Mouse (Mus musculus) neutrophil, adult 5-6 weeks (primary cell): Measurements from ENCODE around the gene Pcnp. TPM values are rescaled to one million over a fixed set of nuclear protein-coding genes. Genes with fewer than 3 reads are reported as not detected.
"Not testable (repeated sequence)": the region's sequence is repeated elsewhere in the genome, so short reads cannot be mapped to it uniquely, and the experiment has no call there.

Experiments
- ATAC-seq: fragments of 151-379, 151-347 bp; 2 replicates; pipeline ENCODE4 v1.8.0; 2017; ENCODE audit warnings: mild to moderate bottlenecking, moderate TSS enrichment; ENCODE audit not compliant: insufficient number of reproducible peaks, poor library complexity, low FRiP score, severe bottlenecking; ENCODE audit errors: extremely low read depth
- total RNA-seq: library from RNA; stranded (forward); fragments of 200-1000 nt; gene quantifications from 2 replicates; pipeline ENCODE4 v1.2.3, GENCODE M21; 2017

The Pcnp gene
- 87.3 and 91.0 TPM in 2 replicates for total RNA-seq

GRCm38 (mm10) chr16:56029661-56030082 lies at the start of gene Pcnp:
Pcnp (minus strand) TSS chr16:56029739.
- ATAC-seq: peak; percentile 99

- no peak for ATAC-seq
Measured at GRCm38 (mm10) chr16:56076121-56076869, 46.8 kb upstream of the Pcnp start.

GRCm38 (mm10) chr16:56075222-56076111 lies 45.9 kb upstream of the Pcnp start:
- ATAC-seq: peak; percentile 82

GRCm38 (mm10) chr16:56074565-56074964 lies 45.0 kb upstream of the Pcnp start:
- no peak for ATAC-seq

- no peak for ATAC-seq
Measured at GRCm38 (mm10) chr16:56074122-56074521, 44.6 kb upstream of the Pcnp start.

GRCm38 (mm10) chr16:56073150-56073549 lies 43.6 kb upstream of the Pcnp start:
- not testable (repeated sequence) for ATAC-seq

- ATAC-seq: no peak
Measured at GRCm38 (mm10) chr16:56072533-56072932, 43.0 kb upstream of the Pcnp start.

- no peak for ATAC-seq
Measured at GRCm38 (mm10) chr16:56071317-56072232, 42.0 kb upstream of the Pcnp start.

GRCm38 (mm10) chr16:56068523-56069070 lies 39.1 kb upstream of the Pcnp start:
- peak; percentile 63 for ATAC-seq

- ATAC-seq: no peak
Measured at GRCm38 (mm10) chr16:56066113-56066512, 36.6 kb upstream of the Pcnp start.

- ATAC-seq: peak; percentile 82
Measured at GRCm38 (mm10) chr16:56064334-56064990, 34.9 kb upstream of the Pcnp start.

- ATAC-seq: no peak
Measured at GRCm38 (mm10) chr16:56062981-56063380, 33.4 kb upstream of the Pcnp start.

- ATAC-seq: peak; percentile 88
Measured at GRCm38 (mm10) chr16:56061995-56062594, 32.6 kb upstream of the Pcnp start.

GRCm38 (mm10) chr16:56058151-56058550 lies 28.6 kb upstream of the Pcnp start:
- ATAC-seq: no peak

- no peak for ATAC-seq
Measured at GRCm38 (mm10) chr16:56056944-56057590, 27.5 kb upstream of the Pcnp start.

GRCm38 (mm10) chr16:56055911-56056310 lies 26.4 kb upstream of the Pcnp start:
- no peak for ATAC-seq

- not testable (repeated sequence) for ATAC-seq
Measured at GRCm38 (mm10) chr16:56048038-56048437, 18.5 kb upstream of the Pcnp start, which contains the start of gene Senp7. Senp7 (plus strand) TSS chr16:56048338.
